Mouse (Mus musculus): Measurements from ENCODE around the gene Zfpl1. TPM values are rescaled to one million over a fixed set of nuclear protein-coding genes. Genes with fewer than 3 reads are reported as not detected.

Zfpl1 gene
- polyA plus RNA-seq, 1 experiment from 2014 or later = 16.9 TPM

DNA sequence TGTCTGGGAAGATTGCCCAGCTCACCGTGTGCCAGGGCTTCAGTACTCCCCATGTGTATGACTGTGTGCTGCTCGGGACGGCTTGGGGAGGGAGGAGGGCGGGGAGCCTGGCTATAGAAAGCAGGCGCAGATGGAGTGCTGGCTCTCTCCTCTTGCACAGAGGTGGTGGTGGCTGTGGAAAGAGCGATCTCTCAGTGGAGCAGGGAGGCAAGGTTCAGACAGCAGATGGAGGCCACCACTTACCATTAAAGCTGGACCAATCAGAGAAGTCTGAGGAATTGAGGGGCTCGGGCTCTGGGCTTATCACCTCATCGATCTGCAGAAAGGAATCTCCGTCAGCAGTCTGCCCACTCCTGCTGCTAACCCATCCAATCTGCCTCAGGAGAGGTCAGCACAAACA is 2.6 kb downstream of the Zfpl1 start, which contains the start of gene Gm28374:
Gene Gm28374, minus strand, starts transcription at position 101 of the 400 bp plus-strand sequence.
- Histone ChIP-seq H3K4me2 (ENCODE audit: low read depth, low read length) (no peak within 1 kb of the TSS), H3K4me3 (ENCODE audit: low read depth, low read length) (no peak within 1 kb of the TSS), H3K36me3 (replicated peaks; ENCODE audit: insufficient read depth, low read length) (peaks cover 36% of the 10 kb centered on the region), H3K27ac (ENCODE audit: low read depth) (no peak within 1 kb of the TSS), H3K4me1 (ENCODE audit: insufficient read depth) (peaks cover 28% of the 10 kb centered on the region), H3K9ac (replicated peaks) (no peak within 1 kb of the TSS), H3K27me3 (ENCODE audit: insufficient read depth, low read length) (no peaks in the 10 kb centered on the region), H3K9me3 (ENCODE audit: low read length) (no peaks in the 10 kb centered on the region)
- ATAC-seq = no peak
- 76% methylated on average over 9 of the region's 9 CpGs for WGBS (ENCODE audit: insufficient replicate concordance)
- TF ChIP-seq CTCF (IDR thresholded peaks at IDR 0.05; ENCODE audit: low read depth) (no peak), EP300 (IDR thresholded peaks at IDR 0.05; ENCODE audit: low read depth) (no peak)
- DNase-seq = no peak

DNA sequence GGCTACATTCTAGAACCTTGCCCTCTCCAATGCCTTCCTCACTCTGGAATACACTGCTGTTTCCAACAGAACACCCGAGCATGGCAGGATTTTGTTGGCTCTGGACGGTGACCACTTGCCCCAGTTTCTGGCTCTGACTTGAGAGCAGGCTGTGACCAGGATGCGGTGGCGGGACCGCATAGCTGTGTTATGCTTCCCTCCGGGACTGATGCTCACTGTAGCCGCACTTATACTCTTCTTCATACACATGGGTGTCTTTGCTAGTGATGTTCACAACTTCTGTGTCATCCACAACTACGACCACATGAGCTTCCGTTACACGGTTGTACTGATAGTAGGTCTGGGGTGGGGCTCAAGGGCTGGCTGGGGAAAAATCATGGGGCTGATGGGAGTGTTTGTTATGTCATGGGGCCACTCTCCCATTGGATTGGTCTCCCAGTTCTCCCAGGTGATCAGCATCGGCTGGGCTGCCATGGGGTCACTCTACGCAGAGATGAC is 4.7 kb downstream of the Zfpl1 start, which contains the start of gene Tmem262:
Gene Tmem262, plus strand, starts transcription at position 51 of the 498 bp plus-strand sequence.
- ATAC-seq = no peak
- peaks cover 27% of the 10 kb centered on the region for H3K36me3 ChIP-seq (replicated peaks; ENCODE audit: insufficient read depth, low read length)
- H3K4me1 ChIP-seq (ENCODE audit: insufficient read depth) = peaks cover 26% of the 10 kb centered on the region
- H3K27ac ChIP-seq (ENCODE audit: low read depth) = no peak within 1 kb of the TSS
- no peak within 1 kb of the TSS for H3K9ac ChIP-seq (replicated peaks)
- no peak for TF ChIP-seq CTCF (IDR thresholded peaks at IDR 0.05; ENCODE audit: low read depth)
- TF ChIP-seq EP300 (IDR thresholded peaks at IDR 0.05; ENCODE audit: low read depth) = no peak
- WGBS (ENCODE audit: insufficient replicate concordance) = 84% methylated on average over 12 of the region's 12 CpGs
- no peak for DNase-seq
- H3K4me2 ChIP-seq (ENCODE audit: low read depth, low read length) = no peak within 1 kb of the TSS
- H3K27me3 ChIP-seq (ENCODE audit: insufficient read depth, low read length) = no peaks in the 10 kb centered on the region
- H3K4me3 ChIP-seq (ENCODE audit: low read depth, low read length) = no peak within 1 kb of the TSS
- no peaks in the 10 kb centered on the region for H3K9me3 ChIP-seq (ENCODE audit: low read length)

DNA sequence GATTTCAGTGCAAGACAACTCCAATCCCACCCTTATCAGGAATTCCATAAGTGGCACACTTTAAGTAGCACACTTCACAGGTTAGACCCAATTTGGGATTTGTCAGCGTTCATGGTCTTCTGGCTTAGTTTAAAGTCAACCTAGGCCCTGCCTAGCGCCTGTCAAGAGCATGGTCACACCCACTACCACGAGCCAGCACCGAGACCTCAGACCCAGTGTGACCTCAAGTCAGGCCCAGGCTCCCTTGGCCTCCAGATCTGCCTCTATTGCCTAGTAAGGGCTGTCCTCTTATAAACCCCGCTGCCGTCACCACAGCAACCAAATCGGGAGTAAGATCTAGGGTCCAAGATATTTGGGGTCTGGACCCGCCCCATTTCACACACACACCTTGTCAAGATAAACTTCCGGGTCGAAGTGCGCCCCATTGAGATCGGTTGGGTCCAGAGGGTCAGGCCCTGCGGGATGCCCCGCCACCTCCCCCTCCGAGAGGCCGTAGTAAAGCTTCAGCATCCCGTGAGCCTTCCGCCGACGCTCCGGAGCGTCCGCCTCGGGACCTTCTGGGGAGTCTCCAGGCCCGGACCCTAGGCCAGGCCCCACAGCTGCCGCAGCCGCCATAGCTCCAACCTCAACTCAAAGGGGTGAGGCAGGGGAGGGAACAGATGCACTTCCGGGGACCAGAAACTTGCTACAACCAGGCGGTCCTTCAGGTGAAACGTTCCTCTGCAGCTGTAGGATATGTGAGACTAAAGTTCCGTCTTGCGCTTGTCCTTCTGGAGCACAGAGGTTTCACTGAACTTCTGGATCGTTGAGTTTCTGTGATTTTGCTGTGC is 8.0 kb downstream of the Zfpl1 start, which contains the start of gene Vps51:
Gene Vps51, minus strand, starts transcription at position 668 of the 830 bp plus-strand sequence.
- Histone ChIP-seq H3K9me3 (ENCODE audit: low read length) (no peaks in the 10 kb centered on the region), H3K9ac (replicated peaks) (peak within 1 kb of the TSS; percentile 68), H3K36me3 (replicated peaks; ENCODE audit: insufficient read depth, low read length) (peaks cover 18% of the 10 kb centered on the region), H3K4me3 (ENCODE audit: low read depth, low read length) (peak within 1 kb of the TSS; percentile 70), H3K4me2 (ENCODE audit: low read depth, low read length) (peak within 1 kb of the TSS; percentile 85), H3K4me1 (ENCODE audit: insufficient read depth) (peaks cover 17% of the 10 kb centered on the region), H3K27me3 (ENCODE audit: insufficient read depth, low read length) (no peaks in the 10 kb centered on the region), H3K27ac (ENCODE audit: low read depth) (peak within 1 kb of the TSS; percentile 79)
- TF ChIP-seq EP300 (IDR thresholded peaks at IDR 0.05; ENCODE audit: low read depth) (0 out of 2 replicates have a peak, but pooled peaks have one; percentile 42), CTCF (IDR thresholded peaks at IDR 0.05; ENCODE audit: low read depth) (no peak)
- under 1% methylated on average over 33 of the region's 33 CpGs for WGBS (ENCODE audit: insufficient replicate concordance)
- peak; percentile 91 for ATAC-seq
- DNase-seq = peak; percentile 85

DNA sequence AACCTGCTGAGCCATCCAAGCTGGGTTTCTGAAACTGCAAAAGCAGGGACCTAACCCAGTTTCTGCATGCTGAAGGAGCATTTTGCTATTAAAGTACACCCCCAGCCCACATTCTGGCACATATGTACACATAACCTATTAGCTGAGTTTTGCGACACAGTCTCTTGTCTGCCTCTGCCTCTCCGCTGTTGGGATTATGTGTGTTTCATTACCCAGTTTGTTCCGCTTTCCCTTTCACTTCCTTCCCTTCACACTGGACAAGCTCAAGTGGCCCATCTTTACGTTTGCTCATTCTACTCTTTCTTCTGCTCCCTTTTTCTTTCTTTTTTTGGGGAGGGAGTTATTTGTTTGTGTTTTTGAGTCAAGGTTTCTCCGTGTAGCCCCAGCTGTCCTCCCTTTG is 10.9 kb downstream of the Zfpl1 start:
- Histone ChIP-seq H3K4me3 (ENCODE audit: low read depth, low read length) (no peak overlapping the region), H3K4me2 (ENCODE audit: low read depth, low read length) (no peak overlapping the region), H3K9me3 (ENCODE audit: low read length) (no peaks in the 10 kb centered on the region), H3K27me3 (ENCODE audit: insufficient read depth, low read length) (no peaks in the 10 kb centered on the region), H3K9ac (replicated peaks) (no peak overlapping the region), H3K4me1 (ENCODE audit: insufficient read depth) (peaks cover 17% of the 10 kb centered on the region), H3K27ac (ENCODE audit: low read depth) (peak overlapping the region; percentile 39; the same call in 1 of the 2 replicates), H3K36me3 (replicated peaks; ENCODE audit: insufficient read depth, low read length) (peaks cover 17% of the 10 kb centered on the region)
- ATAC-seq (no peak), DNase-seq (no peak)
- WGBS (ENCODE audit: insufficient replicate concordance) = 72% methylated on average over 5 of the region's 5 CpGs
- TF ChIP-seq CTCF (IDR thresholded peaks at IDR 0.05; ENCODE audit: low read depth) (no peak), EP300 (IDR thresholded peaks at IDR 0.05; ENCODE audit: low read depth) (no peak)

DNA sequence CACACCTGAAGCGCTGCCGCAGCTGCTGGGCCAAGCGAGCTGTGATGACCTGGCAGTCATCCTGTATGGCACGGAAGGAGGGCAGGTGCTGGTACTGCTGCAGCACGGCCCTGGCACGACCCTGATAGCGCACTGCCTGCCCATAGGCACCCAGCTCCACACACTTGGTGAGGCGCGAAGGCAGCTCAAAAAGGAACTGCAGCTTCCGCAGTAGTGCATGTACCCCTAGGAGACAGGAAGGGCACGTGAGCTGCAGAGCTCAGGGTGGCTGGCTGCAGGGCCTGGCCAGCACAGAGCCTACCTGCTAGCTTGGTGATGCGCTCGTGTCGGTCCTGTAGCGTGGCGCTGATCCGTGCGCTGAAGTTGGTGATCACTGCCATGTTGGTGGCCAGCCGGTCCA is 13.5 kb downstream of the Zfpl1 start:
- H3K27me3 ChIP-seq (ENCODE audit: insufficient read depth, low read length) = no peaks in the 10 kb centered on the region
- no peak overlapping the region for H3K4me2 ChIP-seq (ENCODE audit: low read depth, low read length)
- no peak overlapping the region for H3K4me3 ChIP-seq (ENCODE audit: low read depth, low read length)
- H3K4me1 ChIP-seq (ENCODE audit: insufficient read depth) = peaks cover 25% of the 10 kb centered on the region
- no peak overlapping the region for H3K9ac ChIP-seq (replicated peaks)
- peaks cover 18% of the 10 kb centered on the region for H3K36me3 ChIP-seq (replicated peaks; ENCODE audit: insufficient read depth, low read length)
- no peak for TF ChIP-seq EP300 (IDR thresholded peaks at IDR 0.05; ENCODE audit: low read depth)
- TF ChIP-seq CTCF (IDR thresholded peaks at IDR 0.05; ENCODE audit: low read depth) = no peak
- 92% methylated on average over 19 of the region's 19 CpGs for WGBS (ENCODE audit: insufficient replicate concordance)
- H3K9me3 ChIP-seq (ENCODE audit: low read length) = no peaks in the 10 kb centered on the region
- ATAC-seq (no peak), DNase-seq (no peak)
- no peak overlapping the region for H3K27ac ChIP-seq (ENCODE audit: low read depth)

DNA sequence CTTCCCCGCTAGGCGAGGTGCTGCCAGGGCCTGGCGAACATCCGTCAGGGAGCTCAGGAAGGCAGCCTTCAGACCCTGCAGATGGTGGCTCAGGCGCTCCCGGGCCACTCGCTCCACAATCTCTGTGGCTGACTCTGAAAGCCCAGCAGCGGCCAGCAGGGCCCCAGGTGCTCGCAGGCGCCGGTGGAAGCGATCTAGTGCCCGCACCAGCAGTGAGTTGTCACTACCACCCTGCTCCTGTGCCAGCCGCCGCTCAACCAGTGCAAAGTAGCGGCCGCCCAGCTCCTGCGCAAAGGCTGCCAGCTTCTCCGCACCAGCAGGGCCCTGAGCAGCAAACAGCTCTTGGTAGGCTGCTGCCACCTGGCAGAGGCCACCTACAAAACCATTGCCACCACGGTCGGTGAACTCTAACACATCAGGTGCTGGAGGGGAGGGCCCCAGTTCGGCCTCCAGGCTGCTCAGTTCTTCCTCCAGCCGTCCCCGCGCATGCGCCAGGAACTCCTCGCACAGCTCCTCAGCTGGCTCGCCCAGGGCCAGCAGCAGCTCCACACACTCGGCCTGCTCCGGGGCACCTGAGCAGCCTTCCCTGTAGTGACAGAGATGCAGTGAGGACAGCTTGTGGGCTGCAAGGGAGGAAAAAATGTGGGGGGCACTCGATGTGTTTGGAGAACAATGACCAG is 14.0 kb downstream of the Zfpl1 start:
- Histone ChIP-seq H3K27ac (ENCODE audit: low read depth) (no peak overlapping the region), H3K9ac (replicated peaks) (no peak overlapping the region), H3K4me2 (ENCODE audit: low read depth, low read length) (no peak overlapping the region), H3K4me3 (ENCODE audit: low read depth, low read length) (no peak overlapping the region), H3K4me1 (ENCODE audit: insufficient read depth) (peaks cover 25% of the 10 kb centered on the region), H3K27me3 (ENCODE audit: insufficient read depth, low read length) (no peaks in the 10 kb centered on the region), H3K9me3 (ENCODE audit: low read length) (no peaks in the 10 kb centered on the region), H3K36me3 (replicated peaks; ENCODE audit: insufficient read depth, low read length) (peaks cover 18% of the 10 kb centered on the region)
- 88% methylated on average over 31 of the region's 31 CpGs for WGBS (ENCODE audit: insufficient replicate concordance)
- DNase-seq (no peak), ATAC-seq (no peak)
- TF ChIP-seq EP300 (IDR thresholded peaks at IDR 0.05; ENCODE audit: low read depth) (no peak), CTCF (IDR thresholded peaks at IDR 0.05; ENCODE audit: low read depth) (no peak)
